Mouse (Mus musculus) neural tube, embryonic 12.5 days (tissue): ENCODE measurements around the gene Hnrnpul1. TPM values are rescaled to one million over a fixed set of nuclear protein-coding genes. Genes with fewer than 3 reads are reported as not detected.
A peak's percentile ranks its signal among the peaks of the same experiment; 100 is the strongest.
"Not testable (repeated sequence)": the region's sequence is repeated elsewhere in the genome, so short reads cannot be mapped to it uniquely, and the experiment has no call there.

Source experiments
- ATAC-seq: fragments of 200-750 bp; cut with Nextera tagmentation; 2 replicates; pipeline ENCODE4 v1.8.0; 2017; ENCODE audit warnings: low read depth, mild to moderate bottlenecking, moderate TSS enrichment, moderate library complexity; ENCODE audit not compliant: low FRiP score
- H3K27ac ChIP-seq: fragments of 300-500 bp; sonication (generic); 2 replicates; pipeline ENCODE4 v1.5.1; 2016
- H3K27me3 ChIP-seq: fragments of 300-500 bp; sonication (generic); replicated peaks from 2 replicates; pipeline ENCODE4 v1.6.1; 2016; ENCODE audit warnings: mild to moderate bottlenecking
- H3K36me3 ChIP-seq: fragments of 300-500 bp; sonication (generic); 2 replicates; pipeline ENCODE4 v1.6.1; 2016; ENCODE audit warnings: mild to moderate bottlenecking
- H3K4me1 ChIP-seq: fragments of 300-500 bp; sonication (generic); 2 replicates; pipeline ENCODE4 v1.6.1; 2016
- H3K4me2 ChIP-seq: fragments of 300-500 bp; sonication (generic); replicated peaks from 2 replicates; pipeline ENCODE4 v1.6.1; 2016; ENCODE audit warnings: mild to moderate bottlenecking
- H3K4me3 ChIP-seq: fragments of 300-500 bp; sonication (generic); 2 replicates; pipeline ENCODE4 v1.5.1; 2016
- H3K9ac ChIP-seq: fragments of 300-500 bp; sonication (generic); 2 replicates; pipeline ENCODE4 v1.6.1; 2016; ENCODE audit warnings: mild to moderate bottlenecking
- H3K9me3 ChIP-seq: fragments of 300-500 bp; sonication (generic); 2 replicates; pipeline ENCODE4 v1.6.1; 2016; ENCODE audit warnings: mild to moderate bottlenecking
- WGBS: fragments of 180-500 bp; shearing (Covaris S2); methylation state at CpG from one replicate; pipeline ENCODE4 v1.1.7; 2016; 5-methylcytosine and 5-hydroxymethylcytosine counted together
- polyA plus RNA-seq: library from polyadenylated mRNA; unstranded; fragments of >200 nt; fragmentation: Nextera tagmentation; extraction: Ambion mirVana; gene quantifications from 2 replicates; pipeline ENCODE4 v1.2.1, GENCODE M21; 2016

Gene Hnrnpul1
- polyA plus RNA-seq: 64.7 and 67.0 TPM in 2 replicates

DNA sequence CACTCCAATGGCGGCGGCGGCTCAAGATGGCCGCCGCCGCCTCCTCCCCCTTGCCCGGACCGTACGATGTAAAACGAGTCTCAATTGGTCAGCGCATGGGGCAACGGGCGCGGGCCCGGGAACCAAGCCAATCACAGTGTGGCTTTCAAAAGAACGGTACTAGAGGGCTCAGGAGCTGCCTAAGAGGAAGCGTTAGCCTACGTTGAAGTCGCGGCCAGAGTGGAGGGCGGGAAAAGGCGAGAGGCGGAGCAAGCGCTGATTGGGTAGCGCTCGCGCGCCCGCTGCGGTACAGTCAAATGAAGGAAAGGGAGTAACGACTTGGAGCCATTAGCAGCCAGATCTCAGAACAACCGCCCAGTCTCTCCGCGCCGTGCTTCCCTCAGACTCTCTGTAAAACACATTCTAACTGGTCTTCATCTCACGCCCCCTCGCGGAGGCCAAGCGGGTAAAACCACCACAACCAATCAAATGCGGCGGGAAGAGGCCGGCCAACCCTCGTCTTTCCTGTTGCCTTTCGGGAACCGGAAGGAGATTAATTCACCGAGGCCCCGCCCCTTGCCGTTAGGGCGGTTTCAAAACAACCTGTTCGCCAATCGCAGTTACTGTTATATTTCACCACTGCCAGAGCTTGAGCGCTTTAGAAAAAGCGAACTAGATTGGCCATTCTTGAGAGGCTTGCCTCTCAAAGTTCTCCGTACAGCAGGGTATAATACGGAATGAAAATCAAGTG, at the start of gene Hnrnpul1:
Gene Hnrnpul1, minus strand, starts transcription at position 20 of the 730 bp plus-strand sequence.
- H3K36me3 ChIP-seq: peaks cover 20% of the 10 kb centered on the region
- no peaks in the 10 kb centered on the region for H3K27me3 ChIP-seq
- H3K4me2 ChIP-seq: peak within 1 kb of the TSS; percentile 94
- peak within 1 kb of the TSS; percentile 97 for H3K4me3 ChIP-seq
- WGBS: under 1% methylated on average over 55 of the region's 55 CpGs
- ATAC-seq: peak; percentile 93
- H3K4me1 ChIP-seq: peaks cover 20% of the 10 kb centered on the region
- H3K9ac ChIP-seq: peak within 1 kb of the TSS; percentile 96
- peak within 1 kb of the TSS; percentile 88 for H3K27ac ChIP-seq
- H3K9me3 ChIP-seq: no peaks in the 10 kb centered on the region

DNA sequence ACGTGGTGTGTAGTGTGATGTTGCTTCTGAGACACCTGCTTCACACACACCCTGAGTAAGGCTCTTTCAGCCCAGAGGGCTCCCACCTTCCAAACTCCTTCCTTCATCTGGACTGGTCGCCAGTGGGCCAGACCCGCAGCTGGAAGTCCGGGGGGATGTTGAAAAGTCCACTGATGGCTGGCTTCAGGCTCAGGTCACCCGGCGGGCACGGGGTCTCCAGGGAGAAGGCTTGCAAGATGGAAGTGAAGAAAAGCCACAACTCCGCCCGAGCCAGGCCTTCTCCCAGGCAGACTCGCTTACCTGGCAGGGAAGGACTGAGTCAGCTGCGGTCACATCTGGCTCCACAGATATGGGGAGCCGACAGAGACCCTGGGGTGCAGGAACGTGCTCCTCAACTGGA, 48.9 kb upstream of the Hnrnpul1 start:
- no peaks in the 10 kb centered on the region for H3K27me3 ChIP-seq
- H3K36me3 ChIP-seq: no peaks in the 10 kb centered on the region
- no peak overlapping the region for H3K4me3 ChIP-seq
- no peak for ATAC-seq
- H3K4me2 ChIP-seq: no peak overlapping the region
- no peak overlapping the region for H3K9ac ChIP-seq
- no peak overlapping the region for H3K27ac ChIP-seq
- H3K4me1 ChIP-seq: peaks cover 9% of the 10 kb centered on the region; the same call in 1 of the 2 replicates
- no peaks in the 10 kb centered on the region for H3K9me3 ChIP-seq
- WGBS: 81% methylated on average over 13 of the region's 13 CpGs

- peaks cover 9% of the 10 kb centered on the region; the same call in 1 of the 2 replicates for H3K4me1 ChIP-seq
- ATAC-seq: no peak
- H3K9me3 ChIP-seq: no peaks in the 10 kb centered on the region
- H3K4me2 ChIP-seq: peak overlapping the region; percentile 39
- no peaks in the 10 kb centered on the region for H3K36me3 ChIP-seq
- no peak overlapping the region for H3K27ac ChIP-seq
- WGBS: 35% methylated on average over 24 of the region's 24 CpGs
- H3K27me3 ChIP-seq: no peaks in the 10 kb centered on the region
- no peak overlapping the region for H3K4me3 ChIP-seq
- no peak overlapping the region for H3K9ac ChIP-seq
Measured at GRCm38 (mm10) chr7:25802241-25803125, 47.9 kb upstream of the Hnrnpul1 start.

DNA sequence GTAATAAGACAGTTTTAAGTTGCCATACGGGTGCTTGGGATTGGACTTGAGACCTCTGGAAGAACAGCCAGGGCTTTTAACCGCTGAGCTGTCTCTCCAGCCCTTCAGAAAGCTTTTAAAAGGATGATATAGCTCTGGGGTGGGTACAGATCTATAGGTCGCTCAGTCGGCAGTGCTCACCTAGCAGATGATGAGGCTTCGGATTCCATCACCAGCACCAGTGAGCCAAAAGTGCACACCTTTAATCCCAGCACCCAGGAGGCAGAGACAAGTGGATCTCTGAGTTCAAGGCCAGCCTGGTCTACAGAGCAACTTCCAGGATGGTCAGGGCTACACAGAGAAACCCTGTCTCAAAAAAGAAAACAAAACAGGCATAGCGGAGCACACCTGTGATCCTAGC, 46.5 kb upstream of the Hnrnpul1 start:
- Histone ChIP-seq H3K36me3 (no peaks in the 10 kb centered on the region), H3K4me1 (peaks cover 9% of the 10 kb centered on the region; the same call in 1 of the 2 replicates), H3K27me3 (no peaks in the 10 kb centered on the region), H3K9me3 (no peaks in the 10 kb centered on the region), H3K4me2 (no peak overlapping the region), H3K4me3 (no peak overlapping the region), H3K9ac (no peak overlapping the region), H3K27ac (no peak overlapping the region)
- no peak for ATAC-seq
- WGBS: 87% methylated on average over 6 of the region's 6 CpGs

DNA sequence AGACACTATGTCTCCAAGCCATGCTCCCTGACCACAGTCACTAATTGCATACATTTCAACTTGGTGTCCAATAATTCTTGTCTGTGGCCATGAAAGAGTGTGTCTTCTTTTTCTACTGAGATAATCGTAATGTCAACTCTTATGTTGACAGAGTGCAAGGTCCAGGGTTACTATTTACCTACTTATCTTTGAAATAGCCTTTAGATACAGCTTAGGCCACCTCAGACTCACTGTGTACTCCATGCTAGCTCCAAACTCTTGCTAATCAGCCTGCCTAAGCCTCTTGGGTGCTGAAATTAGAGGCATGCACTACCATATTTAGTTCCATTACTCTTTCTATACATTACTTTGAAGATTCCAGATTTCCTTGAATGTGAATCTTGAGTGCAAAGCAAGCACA, 44.8 kb upstream of the Hnrnpul1 start:
- H3K27me3 ChIP-seq: no peaks in the 10 kb centered on the region
- H3K4me2 ChIP-seq: no peak overlapping the region
- no peaks in the 10 kb centered on the region for H3K9me3 ChIP-seq
- no peak overlapping the region for H3K9ac ChIP-seq
- 0 out of 2 replicates have a peak, but pooled peaks cover 6% of the 10 kb centered on the region for H3K4me1 ChIP-seq
- H3K36me3 ChIP-seq: no peaks in the 10 kb centered on the region
- H3K27ac ChIP-seq: no peak overlapping the region
- no peak overlapping the region for H3K4me3 ChIP-seq
- no peak for ATAC-seq
- WGBS: 85% methylated on average over 1 of the region's 1 CpGs

DNA sequence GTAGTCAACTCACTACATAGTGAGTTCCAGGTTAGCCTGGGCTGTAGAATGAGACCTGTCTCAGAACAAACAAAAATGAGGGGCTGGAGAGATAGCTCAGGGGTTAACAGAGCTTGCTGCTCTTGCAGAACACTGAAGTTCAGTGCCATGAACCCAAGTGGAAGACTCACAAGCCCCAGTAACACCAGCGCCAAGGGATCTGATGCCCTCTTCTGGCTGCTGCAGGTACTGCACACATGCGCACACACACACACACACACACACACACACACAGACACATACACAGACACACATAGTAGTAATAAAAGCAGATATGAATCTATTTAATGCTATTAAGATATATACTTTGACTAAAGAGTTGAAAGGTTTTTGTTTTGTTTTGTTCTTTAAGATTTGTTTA, 44.0 kb upstream of the Hnrnpul1 start:
- no peak overlapping the region for H3K4me2 ChIP-seq
- H3K36me3 ChIP-seq: no peaks in the 10 kb centered on the region
- H3K4me1 ChIP-seq: 0 out of 2 replicates have a peak, but pooled peaks cover 6% of the 10 kb centered on the region
- no peaks in the 10 kb centered on the region for H3K27me3 ChIP-seq
- no peaks in the 10 kb centered on the region for H3K9me3 ChIP-seq
- H3K9ac ChIP-seq: no peak overlapping the region
- 90% methylated on average over 2 of the region's 2 CpGs for WGBS
- no peak for ATAC-seq
- H3K4me3 ChIP-seq: no peak overlapping the region
- no peak overlapping the region for H3K27ac ChIP-seq

DNA sequence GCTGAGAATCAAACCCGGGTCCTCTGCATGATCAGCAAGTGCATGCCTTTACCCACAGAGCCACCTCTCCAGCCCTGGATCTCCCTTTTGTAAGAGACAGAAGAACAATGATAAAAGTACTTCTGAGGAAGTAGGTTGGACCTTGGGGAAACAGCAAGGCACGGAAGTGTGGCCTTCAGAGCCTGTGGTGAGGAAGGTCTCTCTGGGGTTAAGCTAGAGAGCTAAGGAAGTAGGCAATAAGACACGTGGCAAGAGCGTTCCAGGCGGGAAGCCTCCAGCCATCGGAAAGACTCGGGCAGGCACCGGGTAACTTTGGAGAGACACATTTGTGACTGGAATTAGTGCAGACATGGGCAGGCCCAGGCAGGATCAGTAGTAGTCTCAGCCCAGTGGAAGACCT, 40.2 kb upstream of the Hnrnpul1 start:
- Histone ChIP-seq H3K4me1 (no peaks in the 10 kb centered on the region), H3K9ac (no peak overlapping the region), H3K4me2 (no peak overlapping the region), H3K9me3 (no peaks in the 10 kb centered on the region), H3K27me3 (no peaks in the 10 kb centered on the region), H3K27ac (no peak overlapping the region), H3K36me3 (no peaks in the 10 kb centered on the region), H3K4me3 (no peak overlapping the region)
- no peak for ATAC-seq
- WGBS: 90% methylated on average over 8 of the region's 8 CpGs

GRCm38 (mm10) chr7:25793679-25794078, 39.1 kb upstream of the Hnrnpul1 start:
- Histone ChIP-seq H3K36me3 (no peaks in the 10 kb centered on the region), H3K4me1 (peaks cover 5% of the 10 kb centered on the region)
- ATAC-seq: no peak

DNA sequence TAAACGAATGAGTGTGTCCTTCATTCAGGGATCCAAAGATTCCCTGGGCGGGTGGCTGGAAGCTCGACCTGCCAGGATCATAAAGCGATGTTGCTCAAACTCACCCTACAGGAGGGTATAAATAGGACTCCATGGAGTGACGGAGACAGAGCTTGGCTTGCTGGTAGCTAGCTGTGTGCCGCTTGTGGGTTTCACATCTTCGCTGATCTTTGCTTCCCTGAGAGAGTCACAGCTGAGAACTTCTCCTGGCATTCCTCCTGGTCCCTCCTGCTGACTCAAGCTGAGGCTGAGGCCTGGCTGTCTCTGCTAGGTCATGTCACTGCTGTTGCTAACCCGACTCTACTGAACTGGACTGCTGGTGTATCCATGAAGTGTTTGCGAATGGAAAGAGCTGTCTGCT, 38.4 kb upstream of the Hnrnpul1 start:
- H3K9me3 ChIP-seq, H3K4me2 ChIP-seq, H3K27me3 ChIP-seq, ATAC-seq, H3K27ac ChIP-seq, H3K4me3 ChIP-seq, H3K36me3 ChIP-seq, H3K9ac ChIP-seq: not testable (repeated sequence)
- 71% methylated on average over 9 of the region's 9 CpGs for WGBS
- H3K4me1 ChIP-seq: peaks cover 11% of the 10 kb centered on the region

More at GRCm38 (mm10) chr7:25793679-25794078, 39.1 kb upstream of the Hnrnpul1 start:
- WGBS: 53% methylated on average over 3 of the region's 3 CpGs
- H3K4me2 ChIP-seq: no peak overlapping the region
- H3K9me3 ChIP-seq: no peaks in the 10 kb centered on the region
- H3K27me3 ChIP-seq: no peaks in the 10 kb centered on the region
- H3K4me3 ChIP-seq: no peak overlapping the region
- no peak overlapping the region for H3K27ac ChIP-seq
- no peak overlapping the region for H3K9ac ChIP-seq

- no peaks in the 10 kb centered on the region for H3K36me3 ChIP-seq
- H3K9ac ChIP-seq: no peak overlapping the region
- ATAC-seq: no peak
- H3K27me3 ChIP-seq: 0 out of 2 replicates have a peak, but pooled peaks cover 3% of the 10 kb centered on the region
- no peak overlapping the region for H3K4me3 ChIP-seq
- H3K9me3 ChIP-seq: no peaks in the 10 kb centered on the region
- 73% methylated on average over 8 of the region's 8 CpGs for WGBS
- H3K27ac ChIP-seq: no peak overlapping the region
- no peak overlapping the region for H3K4me2 ChIP-seq
- peaks cover 19% of the 10 kb centered on the region for H3K4me1 ChIP-seq
Measured at GRCm38 (mm10) chr7:25790615-25791014, 36.1 kb upstream of the Hnrnpul1 start.

GRCm38 (mm10) chr7:25789129-25789440, 34.5 kb upstream of the Hnrnpul1 start:
- Histone ChIP-seq H3K36me3 (no peaks in the 10 kb centered on the region), H3K9me3 (no peaks in the 10 kb centered on the region), H3K9ac (no peak overlapping the region; the same call in 1 of the 2 replicates), H3K4me3 (peak overlapping the region; percentile 46; the same call in 1 of the 2 replicates), H3K27me3 (0 out of 2 replicates have a peak, but pooled peaks cover 3% of the 10 kb centered on the region), H3K4me1 (peaks cover 19% of the 10 kb centered on the region), H3K4me2 (peak overlapping the region; percentile 79), H3K27ac (no peak overlapping the region)
- 45% methylated on average over 3 of the region's 3 CpGs for WGBS
- no peak for ATAC-seq
